Mouse (Mus musculus) T-cell, adult 2 months (primary cell): ENCODE measurements around the gene Vcp.

Source experiments
- DNase-seq: peaks from one replicate; pipeline ENCODE4 v3.0.0; 2022; ENCODE audit warnings: low spot score

Gene Vcp

GRCm38 (mm10) chr4:43000141-43000986 lies at the start of gene Vcp:
Vcp (minus strand) TSS chr4:43000507.
- DNase-seq = peak; percentile 98

- DNase-seq = peak; percentile 81
Observed at GRCm38 (mm10) chr4:43047231-43047630, 46.9 kb upstream of the Vcp start.

- no peak for DNase-seq
Observed at GRCm38 (mm10) chr4:43046607-43047006, 46.3 kb upstream of the Vcp start.

GRCm38 (mm10) chr4:43045659-43046302 lies 45.5 kb upstream of the Vcp start, which contains the start of gene Fam214b:
Fam214b (minus strand) TSS chr4:43046220.
- peak; percentile 84 for DNase-seq

- peak; percentile 4 for DNase-seq
Observed at GRCm38 (mm10) chr4:43045285-43045658, 45.0 kb upstream of the Vcp start.

GRCm38 (mm10) chr4:43044673-43045072 lies 44.4 kb upstream of the Vcp start:
- no peak for DNase-seq

GRCm38 (mm10) chr4:43043644-43044357 lies 43.5 kb upstream of the Vcp start:
- DNase-seq = peak; percentile 84

GRCm38 (mm10) chr4:43040881-43041547 lies 40.7 kb upstream of the Vcp start:
- DNase-seq = no peak

GRCm38 (mm10) chr4:43040114-43040572 lies 39.8 kb upstream of the Vcp start:
- peak; percentile 90 for DNase-seq

GRCm38 (mm10) chr4:43039609-43040008 lies 39.3 kb upstream of the Vcp start:
- no peak for DNase-seq

- no peak for DNase-seq
Observed at GRCm38 (mm10) chr4:43038567-43039495, 38.5 kb upstream of the Vcp start.

- DNase-seq = no peak
Observed at GRCm38 (mm10) chr4:43037860-43038566, 37.7 kb upstream of the Vcp start.

GRCm38 (mm10) chr4:43036356-43036755 lies 36.0 kb upstream of the Vcp start:
- DNase-seq = no peak

- DNase-seq = no peak
Observed at GRCm38 (mm10) chr4:43035851-43036250, 35.5 kb upstream of the Vcp start.

- DNase-seq = no peak
Observed at GRCm38 (mm10) chr4:43033481-43033880, 33.2 kb upstream of the Vcp start.

GRCm38 (mm10) chr4:43032501-43032900 lies 32.2 kb upstream of the Vcp start:
- DNase-seq = no peak

- peak; percentile 81 for DNase-seq
Observed at GRCm38 (mm10) chr4:43031237-43031995, 31.1 kb upstream of the Vcp start, which contains the start of gene Stoml2. Stoml2 (minus strand) TSS chr4:43031710.

- peak; percentile 39 for DNase-seq
Observed at GRCm38 (mm10) chr4:43030780-43031230, 30.5 kb upstream of the Vcp start.

- DNase-seq = no peak
Observed at GRCm38 (mm10) chr4:43030352-43030751, 30.0 kb upstream of the Vcp start.
